Mouse (Mus musculus): ENCODE data around the gene Vsig10. TPM values are rescaled to one million over a fixed set of nuclear protein-coding genes. Genes with fewer than 3 reads are reported as not detected.

The Vsig10 gene
- polyA plus RNA-seq, 1 experiment from 2014 or later: 14.2 TPM

GRCm38 (mm10) chr5:117358248-117358630 is 39.4 kb downstream of the Vsig10 start:
- H3K36me3 ChIP-seq: 0 out of 2 replicates have a peak, but pooled peaks cover under 1% of the 10 kb centered on the region
- peak overlapping the region; percentile 93 for H3K4me3 ChIP-seq (replicated peaks)
- no peaks in the 10 kb centered on the region for H3K27me3 ChIP-seq
- 9% methylated on average over 6 of the region's 6 CpGs for WGBS
- ATAC-seq (replicated peaks; ENCODE audit: low FRiP score): no peak
- peak overlapping the region; percentile 95 for H3K9ac ChIP-seq
- peaks cover 74% of the 10 kb centered on the region for H3K4me1 ChIP-seq
- H3K4me2 ChIP-seq: peak overlapping the region; percentile 90
- peak overlapping the region; percentile 95 for H3K27ac ChIP-seq
- H3K9me3 ChIP-seq (replicated peaks): no peaks in the 10 kb centered on the region

GRCm38 (mm10) chr5:117358725-117359124 is 39.8 kb downstream of the Vsig10 start:
- H3K4me1 ChIP-seq: peaks cover 78% of the 10 kb centered on the region
- no peaks in the 10 kb centered on the region for H3K9me3 ChIP-seq (replicated peaks)
- no peak for ATAC-seq (replicated peaks; ENCODE audit: low FRiP score)
- WGBS: 44% methylated on average over 11 of the region's 11 CpGs
- no peaks in the 10 kb centered on the region for H3K27me3 ChIP-seq
- H3K27ac ChIP-seq: peak overlapping the region; percentile 93; the same call in 1 of the 2 replicates
- peak overlapping the region; percentile 90 for H3K4me2 ChIP-seq
- H3K9ac ChIP-seq: no peak overlapping the region
- peaks cover 5% of the 10 kb centered on the region for H3K36me3 ChIP-seq
- peak overlapping the region; percentile 93 for H3K4me3 ChIP-seq (replicated peaks)

GRCm38 (mm10) chr5:117359497-117360227 is 40.8 kb downstream of the Vsig10 start:
- Histone ChIP-seq H3K4me3 (replicated peaks) (no peak overlapping the region), H3K27me3 (no peaks in the 10 kb centered on the region), H3K36me3 (peaks cover 14% of the 10 kb centered on the region), H3K4me1 (peaks cover 82% of the 10 kb centered on the region), H3K27ac (peak overlapping the region; percentile 93), H3K4me2 (peak overlapping the region; percentile 43), H3K9me3 (replicated peaks) (no peaks in the 10 kb centered on the region), H3K9ac (no peak overlapping the region)
- 37% methylated on average over 7 of the region's 7 CpGs for whole genome bisulfite sequencing
- ATAC-seq (replicated peaks; ENCODE audit: low FRiP score): no peak

GRCm38 (mm10) chr5:117360228-117360515 is 41.3 kb downstream of the Vsig10 start:
- Histone ChIP-seq H3K27ac (peak overlapping the region; percentile 93), H3K4me3 (replicated peaks) (no peak overlapping the region), H3K27me3 (no peaks in the 10 kb centered on the region), H3K36me3 (peaks cover 19% of the 10 kb centered on the region), H3K4me2 (peak overlapping the region; percentile 43), H3K9me3 (replicated peaks) (no peaks in the 10 kb centered on the region), H3K4me1 (peaks cover 81% of the 10 kb centered on the region), H3K9ac (no peak overlapping the region)
- no peak; the same call in 1 of the 2 replicates for ATAC-seq (replicated peaks; ENCODE audit: low FRiP score)
- WGBS: 34% methylated on average over 13 of the region's 13 CpGs

GRCm38 (mm10) chr5:117360631-117361541 is 42.0 kb downstream of the Vsig10 start:
- peaks cover 74% of the 10 kb centered on the region for H3K4me1 ChIP-seq
- H3K4me3 ChIP-seq (replicated peaks): no peak overlapping the region
- peaks cover 26% of the 10 kb centered on the region for H3K36me3 ChIP-seq
- H3K4me2 ChIP-seq: peak overlapping the region; percentile 43
- WGBS: 30% methylated on average over 13 of the region's 13 CpGs
- H3K9me3 ChIP-seq (replicated peaks): no peaks in the 10 kb centered on the region
- no peaks in the 10 kb centered on the region for H3K27me3 ChIP-seq
- ATAC-seq (replicated peaks; ENCODE audit: low FRiP score): peak; percentile 27
- peak overlapping the region; percentile 93 for H3K27ac ChIP-seq
- 0 out of 2 replicates have a peak overlapping the region, but pooled peaks have one; percentile 2 for H3K9ac ChIP-seq

- Histone ChIP-seq H3K9me3 (replicated peaks) (no peaks in the 10 kb centered on the region), H3K4me1 (peaks cover 66% of the 10 kb centered on the region), H3K4me2 (no peak overlapping the region), H3K4me3 (replicated peaks) (no peak overlapping the region), H3K27me3 (no peaks in the 10 kb centered on the region), H3K27ac (0 out of 2 replicates have a peak overlapping the region, but pooled peaks have one; percentile 39), H3K36me3 (peaks cover 33% of the 10 kb centered on the region), H3K9ac (no peak overlapping the region)
- ATAC-seq (replicated peaks; ENCODE audit: low FRiP score): no peak
- 75% methylated on average over 4 of the region's 4 CpGs for WGBS
These were observed 42.7 kb downstream of the Vsig10 start for GRCm38 (mm10) chr5:117361590-117361989.

GRCm38 (mm10) chr5:117363066-117363782 is 44.3 kb downstream of the Vsig10 start:
- whole genome bisulfite sequencing: 50% methylated on average over 15 of the region's 15 CpGs
- H3K4me2 ChIP-seq: no peak overlapping the region; the same call in 1 of the 2 replicates
- peak; percentile 45; the same call in 1 of the 2 replicates for ATAC-seq (replicated peaks; ENCODE audit: low FRiP score)

GRCm38 (mm10) chr5:117364821-117365220 is 45.9 kb downstream of the Vsig10 start:
- Histone ChIP-seq H3K9ac (no peak overlapping the region), H3K27ac (no peak overlapping the region), H3K27me3 (no peaks in the 10 kb centered on the region), H3K4me3 (replicated peaks) (no peak overlapping the region), H3K36me3 (peaks cover 64% of the 10 kb centered on the region), H3K9me3 (replicated peaks) (no peaks in the 10 kb centered on the region), H3K4me1 (peaks cover 49% of the 10 kb centered on the region), H3K4me2 (no peak overlapping the region)
- ATAC-seq (replicated peaks; ENCODE audit: low FRiP score): no peak
- WGBS: 90% methylated on average over 3 of the region's 3 CpGs

More at GRCm38 (mm10) chr5:117363066-117363782, 44.3 kb downstream of the Vsig10 start:
- peaks cover 49% of the 10 kb centered on the region for H3K36me3 ChIP-seq
- peaks cover 65% of the 10 kb centered on the region for H3K4me1 ChIP-seq
- no peak overlapping the region for H3K4me3 ChIP-seq (replicated peaks)
- H3K9me3 ChIP-seq (replicated peaks): no peaks in the 10 kb centered on the region
- H3K27ac ChIP-seq: peak overlapping the region; percentile 75
- H3K27me3 ChIP-seq: no peaks in the 10 kb centered on the region
- H3K9ac ChIP-seq: no peak overlapping the region

- Histone ChIP-seq H3K4me3 (replicated peaks) (no peak overlapping the region), H3K4me1 (peaks cover 36% of the 10 kb centered on the region), H3K4me2 (no peak overlapping the region), H3K9ac (no peak overlapping the region), H3K9me3 (replicated peaks) (no peaks in the 10 kb centered on the region), H3K27me3 (no peaks in the 10 kb centered on the region), H3K27ac (0 out of 2 replicates have a peak overlapping the region, but pooled peaks have one; percentile 27), H3K36me3 (peaks cover 76% of the 10 kb centered on the region)
- no peak for ATAC-seq (replicated peaks; ENCODE audit: low FRiP score)
- 92% methylated on average over 13 of the region's 13 CpGs for WGBS
These were observed 47.1 kb downstream of the Vsig10 start for GRCm38 (mm10) chr5:117365904-117366561.

GRCm38 (mm10) chr5:117367206-117367605 is 48.3 kb downstream of the Vsig10 start:
- H3K36me3 ChIP-seq: peaks cover 88% of the 10 kb centered on the region
- ATAC-seq (replicated peaks; ENCODE audit: low FRiP score): no peak
- H3K27ac ChIP-seq: no peak overlapping the region
- no peak overlapping the region for H3K9ac ChIP-seq
- no peak overlapping the region for H3K4me3 ChIP-seq (replicated peaks)
- H3K9me3 ChIP-seq (replicated peaks): no peaks in the 10 kb centered on the region
- H3K27me3 ChIP-seq: no peaks in the 10 kb centered on the region
- 26% methylated on average over 8 of the region's 8 CpGs for WGBS
- no peak overlapping the region for H3K4me2 ChIP-seq
- H3K4me1 ChIP-seq: peaks cover 25% of the 10 kb centered on the region

GRCm38 (mm10) chr5:117370592-117370991 is 51.7 kb downstream of the Vsig10 start:
- Histone ChIP-seq H3K9ac (no peak overlapping the region), H3K4me2 (no peak overlapping the region), H3K27ac (no peak overlapping the region), H3K4me1 (peaks cover 6% of the 10 kb centered on the region), H3K9me3 (replicated peaks) (no peaks in the 10 kb centered on the region), H3K36me3 (peaks cover 98% of the 10 kb centered on the region), H3K27me3 (no peaks in the 10 kb centered on the region), H3K4me3 (replicated peaks) (no peak overlapping the region)
- 83% methylated on average over 10 of the region's 10 CpGs for WGBS
- ATAC-seq (replicated peaks; ENCODE audit: low FRiP score): no peak
